Mouse (Mus musculus) adipocyte (in vitro differentiated cells): Measurements from ENCODE around the gene Asic3.

Experiments
- DNase-seq: peaks from one replicate; pipeline ENCODE4 v3.0.0-alpha.2; 2016; ENCODE audit warnings: low spot score

Asic3 gene

GRCm38 (mm10) chr5:24452030-24452690 lies 39.0 kb downstream of the Asic3 start, which contains the start of gene Agap3:
TSS of gene Agap3 (plus strand) at chr5:24452177.
- DNase-seq = peak; percentile 31

- peak; percentile 23 for DNase-seq
Measured at GRCm38 (mm10) chr5:24452691-24453233, 39.6 kb downstream of the Asic3 start.

DNA sequence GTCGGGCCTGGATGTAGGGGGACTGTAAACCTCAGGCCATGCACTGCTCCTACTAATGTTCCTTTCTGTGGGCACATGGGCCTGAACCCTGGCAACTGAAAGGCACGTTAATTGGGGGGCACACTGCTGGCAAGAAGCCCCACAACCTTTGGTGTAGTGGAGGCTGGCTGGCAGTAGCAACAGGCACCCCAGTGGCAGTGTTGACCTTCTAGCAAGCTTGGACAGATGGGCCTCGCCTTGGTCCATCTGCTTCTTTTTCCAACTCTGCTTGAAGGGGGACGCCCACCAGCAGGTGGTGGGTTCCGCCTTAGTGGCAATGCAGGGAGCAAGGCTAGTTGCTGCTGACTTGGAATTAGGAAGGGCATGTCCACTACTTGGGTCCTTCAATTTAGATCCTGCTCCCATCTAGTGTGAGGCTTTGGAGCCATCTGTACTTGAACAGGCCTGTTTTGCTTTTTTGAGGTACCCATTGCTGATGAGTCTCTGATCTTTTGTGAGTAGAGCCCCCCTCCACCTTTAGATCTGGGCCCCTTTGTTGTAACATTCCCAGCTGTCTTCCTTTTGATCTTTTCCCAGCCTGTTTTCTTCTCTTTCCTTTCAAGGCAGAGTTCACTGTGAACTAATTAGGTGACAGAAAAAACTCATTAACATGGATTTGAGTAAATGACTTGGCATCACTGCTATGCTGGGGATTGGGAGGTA lies 40.2 kb downstream of the Asic3 start:
- DNase-seq = no peak

DNA sequence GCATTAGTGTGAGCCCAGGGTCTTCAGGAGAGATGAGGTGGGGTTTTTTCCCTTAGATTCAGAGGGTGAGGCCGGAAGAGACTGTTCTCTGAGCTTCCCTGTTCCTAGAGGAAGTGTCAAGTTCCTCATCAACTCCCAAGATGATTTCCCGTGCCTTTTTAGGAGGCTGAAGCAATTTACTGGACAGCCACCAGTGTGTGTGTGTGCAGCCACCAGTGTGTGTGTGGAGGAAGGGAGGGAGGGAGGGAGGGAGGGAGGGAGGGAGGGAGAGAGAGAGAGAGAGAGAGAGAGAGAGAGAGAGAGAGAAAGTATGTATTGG lies 40.8 kb downstream of the Asic3 start:
- DNase-seq = peak; percentile 52

DNA sequence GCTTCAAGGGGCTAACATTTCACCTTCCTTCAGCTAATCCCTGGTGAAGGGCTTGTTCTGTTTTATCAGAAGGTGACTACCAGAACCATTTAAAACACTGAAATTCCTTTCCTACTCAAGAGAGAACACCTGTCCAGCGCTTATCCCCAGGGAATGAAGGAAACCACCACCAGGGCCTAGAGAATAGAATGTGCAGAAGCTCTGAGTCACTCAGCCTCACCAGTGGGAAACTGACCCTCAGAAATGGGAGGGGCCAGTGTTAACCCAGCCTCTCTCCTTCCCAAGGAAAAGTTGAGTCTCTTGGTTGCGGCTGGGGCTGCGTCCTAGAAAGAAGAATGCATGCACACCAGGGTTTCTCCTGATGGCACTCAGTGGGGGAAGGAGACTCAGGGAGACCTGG lies 41.9 kb downstream of the Asic3 start:
- no peak for DNase-seq

DNA sequence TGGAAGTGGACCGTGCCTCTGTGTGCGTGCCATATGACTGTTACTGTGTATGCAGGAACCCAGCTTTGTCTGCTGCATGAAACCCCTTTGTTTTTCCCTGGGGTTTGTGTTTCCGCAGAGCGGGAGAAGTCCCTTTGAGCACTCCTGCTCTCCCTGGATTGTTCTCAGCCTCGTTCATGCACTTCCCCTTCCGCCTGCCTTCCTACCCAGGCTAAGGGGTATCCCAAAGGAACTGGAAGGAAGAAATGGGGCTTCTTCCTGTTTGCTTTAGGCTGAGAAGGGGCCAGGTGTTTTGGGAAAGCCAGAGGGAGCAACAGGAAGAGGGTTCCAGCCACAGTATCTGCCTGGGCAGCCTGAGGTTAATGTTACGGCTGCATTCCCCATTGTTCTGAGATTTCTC lies 42.4 kb downstream of the Asic3 start:
- DNase-seq = no peak

DNA sequence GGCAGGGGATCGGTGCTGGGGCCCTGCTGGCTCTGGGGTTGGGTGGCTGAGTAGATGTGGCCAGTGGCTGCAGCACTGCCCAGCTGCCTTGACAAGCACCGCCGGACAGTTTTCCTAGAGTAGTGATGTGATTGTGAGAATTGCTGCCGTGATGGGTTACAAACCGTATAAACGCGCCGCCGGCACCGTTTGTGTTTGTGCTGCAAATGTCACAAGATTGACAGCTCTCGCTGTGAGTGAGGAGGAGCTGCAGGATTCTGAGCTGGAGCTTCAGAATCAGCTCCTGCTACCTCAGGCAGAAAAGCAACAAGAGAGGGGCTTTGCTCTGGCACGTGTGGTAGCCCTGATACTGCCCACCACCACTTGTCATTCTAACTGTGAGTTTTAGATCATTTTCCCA lies 53.6 kb downstream of the Asic3 start:
- no peak for DNase-seq
